10 mouse cellular contexts compared by ENCODE assay signal in genomic region chr5:135253741-135254401, GRCm38 (mm10). TPM values are rescaled to one million over a fixed set of nuclear protein-coding genes. Genes with fewer than 3 reads are reported as not detected.
DNase-seq lines count a peak whose midpoint lies in the region; ATAC-seq lines count a peak whose summit lies in the region.
"Had no signal": no experiment of that assay in that cellular context is flagged by ENCODE, and none has a peak within 500 bp of the region (broad histone marks: within the 10 kb centered on the region; RNA-seq: fewer than 3 reads in every experiment).

No protein-coding gene starts in this region.

- no peak overlapping the region for H3K4me2 ChIP-seq in heart, embryonic 11.5 days
- peak overlapping the region; percentile 18; the same call in 1 of the 2 replicates for H3K4me2 ChIP-seq in hindbrain, embryonic 13.5 days
- H3K4me2 ChIP-seq in midbrain, embryonic 15.5 days: no peak overlapping the region

- H3K4me1 ChIP-seq in heart, embryonic 11.5 days (ENCODE audit: control insufficient read depth, insufficient read depth, low read length): peaks cover 19% of the 10 kb centered on the region
- H3K4me1 ChIP-seq in embryonic facial prominence, embryonic 10.5 days: peaks cover 64% of the 10 kb centered on the region
- peaks cover 54% of the 10 kb centered on the region for H3K4me1 ChIP-seq in hindbrain, embryonic 13.5 days (replicated peaks)
- peaks cover 37% of the 10 kb centered on the region for H3K4me1 ChIP-seq in midbrain, embryonic 15.5 days

- no peaks in the 10 kb centered on the region for H3K36me3 ChIP-seq in heart, embryonic 11.5 days (ENCODE audit: control insufficient read depth, insufficient read depth, low read length)
- 0 out of 2 replicates have a peak, but pooled peaks cover 3% of the 10 kb centered on the region for H3K36me3 ChIP-seq in embryonic facial prominence, embryonic 10.5 days (replicated peaks)
- no peaks in the 10 kb centered on the region for H3K36me3 ChIP-seq in hindbrain, embryonic 13.5 days
- no peaks in the 10 kb centered on the region for H3K36me3 ChIP-seq in midbrain, embryonic 15.5 days (replicated peaks)

- 19% methylated on average over 12 of the region's 12 CpGs for whole genome bisulfite sequencing in heart, embryonic 11.5 days (ENCODE audit: insufficient replicate concordance)
- 7% methylated on average over 12 of the region's 12 CpGs for WGBS in embryonic facial prominence, embryonic 10.5 days
- 3% methylated on average over 12 of the region's 12 CpGs for WGBS in hindbrain, embryonic 13.5 days
- 5% methylated on average over 12 of the region's 12 CpGs for WGBS in midbrain, embryonic 15.5 days

- H3K27ac ChIP-seq in heart, embryonic 11.5 days (ENCODE audit: low read depth, low read length): no peak overlapping the region
- peak overlapping the region; percentile 83 for H3K27ac ChIP-seq in embryonic facial prominence, embryonic 10.5 days (replicated peaks)
- peak overlapping the region; percentile 80 for H3K27ac ChIP-seq in hindbrain, embryonic 13.5 days
- H3K27ac ChIP-seq in midbrain, embryonic 15.5 days: peak overlapping the region; percentile 60
- H3K27ac ChIP-seq: left cerebral cortex, adult 2 months had no signal

- 0 out of 2 replicates have a peak overlapping the region, but pooled peaks have one; percentile 28 for H3K9ac ChIP-seq in heart, embryonic 11.5 days (ENCODE audit: low read depth, low read length)
- 0 out of 2 replicates have a peak overlapping the region, but pooled peaks have one; percentile 43 for H3K9ac ChIP-seq in hindbrain, embryonic 13.5 days
- H3K9ac ChIP-seq in midbrain, embryonic 15.5 days: no peak overlapping the region

- 0 out of 2 replicates have a peak, but pooled peaks cover 2% of the 10 kb centered on the region for H3K9me3 ChIP-seq in heart, embryonic 11.5 days (replicated peaks; ENCODE audit: control insufficient read depth, low read length)
- peaks cover 11% of the 10 kb centered on the region; the same call in 1 of the 2 replicates for H3K9me3 ChIP-seq in embryonic facial prominence, embryonic 10.5 days
- H3K9me3 ChIP-seq in hindbrain, embryonic 13.5 days: no peaks in the 10 kb centered on the region
- H3K9me3 ChIP-seq in midbrain, embryonic 15.5 days: no peaks in the 10 kb centered on the region

- no peak for ATAC-seq in heart, embryonic 11.5 days (replicated peaks; ENCODE audit: insufficient number of reproducible peaks, low FRiP score, low TSS enrichment)
- peak; percentile 81 for ATAC-seq in hindbrain, embryonic 13.5 days (ENCODE audit: low FRiP score)
- peak; percentile 73 for ATAC-seq in midbrain, embryonic 15.5 days (replicated peaks)
- ATAC-seq in erythroid progenitor cell, adult 5-6 weeks (replicated peaks; ENCODE audit: low FRiP score, poor library complexity, severe bottlenecking): no peak

- no peak for DNase-seq in heart, postnatal 36 days
- peak; percentile 83 for DNase-seq in embryonic facial prominence, embryonic 10.5 days (ENCODE audit: low spot score)
- no peak for DNase-seq in spleen, adult 12 weeks (ENCODE audit: low spot score)
- DNase-seq in kidney, postnatal 10 days: no peak
- DNase-seq: cerebellum, adult 9-10 months had no signal

- H3K27me3 ChIP-seq in heart, embryonic 11.5 days (ENCODE audit: control insufficient read depth, insufficient read depth, low read length): peaks cover 17% of the 10 kb centered on the region; the same call in 1 of the 2 replicates
- H3K27me3 ChIP-seq in embryonic facial prominence, embryonic 10.5 days (replicated peaks; ENCODE audit: low read depth, poor library complexity, severe bottlenecking): peaks cover 22% of the 10 kb centered on the region
- H3K27me3 ChIP-seq in hindbrain, embryonic 13.5 days: peaks cover 18% of the 10 kb centered on the region
- H3K27me3 ChIP-seq in midbrain, embryonic 15.5 days (replicated peaks): peaks cover 15% of the 10 kb centered on the region; the same call in 1 of the 2 replicates

- no peak overlapping the region for H3K4me3 ChIP-seq in heart, embryonic 11.5 days (ENCODE audit: low read depth, low read length)
- H3K4me3 ChIP-seq in embryonic facial prominence, embryonic 10.5 days: peak overlapping the region; percentile 39
- no peak overlapping the region for H3K4me3 ChIP-seq in hindbrain, embryonic 13.5 days
- no peak overlapping the region for H3K4me3 ChIP-seq in midbrain, embryonic 15.5 days
- H3K4me3 ChIP-seq: left cerebral cortex, adult 2 months had no signal

- intact Hi-C loops in heart, postnatal 36 days (cut with DNase I): no loop called here

RNA-seq across cellular contexts. Expression of gene Fzd9, which starts 2.8 kb away (rescaled TPM):
- 3.6 and 4.9 TPM in 2 replicates for polyA plus RNA-seq in heart, embryonic 11.5 days (2014; fragmentation: Nextera tagmentation; extraction: Ambion mirVana)
- total RNA-seq in heart, postnatal 36 days (2021): under 1 TPM; 0.73 to 0.75 TPM
- polyA plus RNA-seq in embryonic facial prominence, embryonic 10.5 days (2016; fragmentation: Nextera tagmentation; extraction: Ambion mirVana): 3.3 and 5.1 TPM in 2 replicates
- polyA plus RNA-seq in hindbrain, embryonic 13.5 days (2015; fragmentation: Nextera tagmentation; extraction: Ambion mirVana): 12.3 and 14.3 TPM in 2 replicates
- polyA plus RNA-seq in midbrain, embryonic 15.5 days (2015; fragmentation: Nextera tagmentation; extraction: Ambion mirVana): 11.5 and 15.4 TPM in 2 replicates
- not detected in 2 replicates for total RNA-seq in erythroid progenitor cell, adult 5-6 weeks (2015; ENCODE audit: low replicate concordance)
- total RNA-seq in erythroid progenitor cell, adult 5-6 weeks (2017; ENCODE audit: low replicate concordance): not detected in 2 replicates

Comparison
In these comparisons a context has a peak if more than half of its experiments do, and no peak if none do; other contexts are left out.
1. ATAC-seq: peak in hindbrain, embryonic 13.5 days (single experiment) and midbrain, embryonic 15.5 days (single experiment); none in heart, embryonic 11.5 days (single experiment) and erythroid progenitor cell, adult 5-6 weeks (single experiment).